Mouse (Mus musculus) limb, embryonic 10.5 days (tissue): Measurements from ENCODE around the gene Pxylp1. TPM values are rescaled to one million over a fixed set of nuclear protein-coding genes. Genes with fewer than 3 reads are reported as not detected.

Experiments used
- DNase-seq: peaks from one replicate; pipeline ENCODE4 v3.0.0-alpha.2; 2017; ENCODE audit warnings: low spot score
- H3K27ac ChIP-seq: fragments of 300-500 bp; sonication (generic); 2 replicates; pipeline ENCODE4 v1.5.1; 2016; ENCODE audit warnings: mild to moderate bottlenecking
- H3K27me3 ChIP-seq: fragments of 300-500 bp; sonication (generic); 2 replicates; pipeline ENCODE4 v1.6.1; 2016; ENCODE audit warnings: low read depth, mild to moderate bottlenecking; ENCODE audit not compliant: poor library complexity, severe bottlenecking
- H3K36me3 ChIP-seq: fragments of 300-500 bp; sonication (generic); 2 replicates; pipeline ENCODE4 v1.6.1; 2016; ENCODE audit warnings: mild to moderate bottlenecking, moderate library complexity
- H3K4me1 ChIP-seq: fragments of 300-500 bp; sonication (generic); 2 replicates; pipeline ENCODE4 v1.6.1; 2016
- H3K4me3 ChIP-seq: fragments of 300-500 bp; sonication (generic); 2 replicates; pipeline ENCODE4 v1.5.1; 2016; ENCODE audit warnings: mild to moderate bottlenecking, moderate library complexity
- H3K9me3 ChIP-seq: fragments of 300-500 bp; sonication (generic); replicated peaks from 2 replicates; pipeline ENCODE4 v1.6.1; 2016; ENCODE audit warnings: mild to moderate bottlenecking
- WGBS: fragments of 180-500 bp; shearing (Covaris S2); methylation state at CpG from one replicate; pipeline ENCODE4 v1.1.7; 2016; 5-methylcytosine and 5-hydroxymethylcytosine counted together
- polyA plus RNA-seq: library from polyadenylated mRNA; unstranded; fragments of >200 nt; fragmentation: Nextera tagmentation; extraction: Ambion mirVana; gene quantifications from 2 replicates; pipeline ENCODE4 v1.2.1, GENCODE M21; 2016

The Pxylp1 gene
- polyA plus RNA-seq, 1 experiment from 2014 or later: 15.3 TPM

DNA sequence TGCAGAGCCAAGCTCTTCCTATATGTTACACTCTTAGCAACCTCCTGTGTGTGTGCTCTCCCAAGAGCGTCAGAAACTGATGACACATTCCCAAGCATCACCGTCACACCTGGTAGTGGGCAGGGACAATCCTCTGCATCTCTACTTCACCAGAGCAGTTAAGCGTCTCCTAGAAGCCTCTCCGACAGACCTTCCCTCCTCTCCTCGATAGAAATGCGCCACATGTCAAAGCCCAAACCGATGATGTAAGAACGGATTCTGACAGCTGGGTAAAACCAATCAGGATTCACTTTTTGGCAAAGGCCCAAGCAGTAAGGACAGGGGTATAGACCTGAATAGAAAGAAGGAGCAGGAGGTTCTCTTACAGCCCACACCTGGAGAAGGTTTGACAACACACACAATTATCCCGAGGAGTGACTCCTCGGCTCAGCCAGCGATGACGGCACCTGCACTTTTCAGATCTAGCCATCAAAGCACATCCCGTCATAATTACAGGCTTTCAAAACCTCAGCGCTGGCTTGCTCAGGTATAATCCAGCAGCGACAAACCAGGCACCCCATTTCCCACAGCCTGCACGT lies 26.9 kb downstream of the Pxylp1 start:
- Histone ChIP-seq H3K4me1 (peaks cover 28% of the 10 kb centered on the region), H3K4me3 (no peak overlapping the region), H3K9me3 (no peaks in the 10 kb centered on the region), H3K36me3 (no peaks in the 10 kb centered on the region), H3K27me3 (no peaks in the 10 kb centered on the region), H3K27ac (no peak overlapping the region)
- DNase-seq: no peak
- WGBS: 87% methylated on average over 16 of the region's 16 CpGs

DNA sequence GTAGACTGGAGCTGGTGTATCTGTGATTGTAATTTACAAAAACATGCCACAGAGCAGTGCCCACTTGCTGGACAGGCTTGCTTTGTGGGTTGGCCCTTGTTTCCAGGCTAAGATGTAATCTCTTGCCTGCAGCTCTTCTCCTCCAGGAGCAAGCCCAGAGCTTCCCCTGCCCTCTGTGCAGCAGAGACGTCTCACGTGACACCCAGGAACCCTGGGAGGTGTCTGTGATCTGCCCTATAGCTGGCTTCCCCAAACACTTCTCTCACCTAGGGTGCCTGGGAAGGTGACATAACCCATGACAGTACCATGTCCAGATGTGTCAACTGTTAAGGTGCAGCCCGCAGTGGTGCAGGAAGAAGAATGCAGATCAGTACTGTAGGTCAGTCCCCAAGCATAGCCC lies 28.9 kb downstream of the Pxylp1 start:
- H3K4me1 ChIP-seq: peaks cover 36% of the 10 kb centered on the region
- WGBS: 61% methylated on average over 3 of the region's 3 CpGs

DNA sequence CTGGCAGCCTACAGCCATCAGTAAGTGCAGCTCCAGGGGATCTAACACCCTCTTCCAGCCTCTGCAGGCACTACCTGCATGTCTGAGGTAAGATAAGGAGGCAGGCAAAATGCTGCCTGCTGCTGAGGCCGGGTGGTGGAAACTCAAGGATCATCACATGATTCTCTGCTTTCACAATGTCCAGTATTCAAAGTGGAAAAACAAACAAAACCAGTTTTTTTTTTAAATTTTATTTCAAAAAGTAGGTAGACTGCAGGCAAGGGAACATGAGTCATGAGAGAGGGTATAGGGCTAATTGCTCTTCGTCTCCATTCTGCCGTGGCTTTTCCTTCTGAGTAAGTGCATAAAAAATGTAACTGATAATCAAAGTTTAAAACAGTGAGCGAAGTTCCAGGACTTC lies 29.6 kb downstream of the Pxylp1 start:
- no peak for DNase-seq
- WGBS: 78% methylated on average over 4 of the region's 4 CpGs
- no peaks in the 10 kb centered on the region for H3K36me3 ChIP-seq
- no peak overlapping the region for H3K27ac ChIP-seq
- no peaks in the 10 kb centered on the region for H3K27me3 ChIP-seq
- no peaks in the 10 kb centered on the region for H3K9me3 ChIP-seq
- H3K4me1 ChIP-seq: peaks cover 35% of the 10 kb centered on the region
- H3K4me3 ChIP-seq: no peak overlapping the region

More for the DNA sequence above, 28.9 kb downstream of the Pxylp1 start:
- Histone ChIP-seq H3K36me3 (no peaks in the 10 kb centered on the region), H3K4me3 (no peak overlapping the region), H3K27ac (no peak overlapping the region), H3K9me3 (no peaks in the 10 kb centered on the region), H3K27me3 (no peaks in the 10 kb centered on the region)
- no peak for DNase-seq

DNA sequence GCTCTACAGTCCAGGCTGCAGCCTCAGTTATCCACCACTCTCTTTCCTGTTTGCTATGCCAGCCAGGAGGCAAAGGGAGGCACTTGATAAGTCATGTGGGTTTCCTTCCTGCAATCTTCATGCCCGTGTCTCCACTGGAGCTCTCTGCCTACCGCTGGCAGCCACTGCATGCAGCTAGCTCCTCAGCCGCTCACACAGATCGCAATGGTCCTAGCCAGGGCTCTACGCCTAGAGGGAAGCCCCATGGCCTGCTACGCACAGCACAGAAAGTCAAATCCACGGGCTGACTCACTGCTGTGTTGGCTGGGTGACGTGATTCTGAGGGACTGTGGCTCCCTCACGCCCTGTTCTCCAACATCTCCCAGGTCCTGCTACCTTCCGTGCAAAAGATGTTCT lies 31.4 kb downstream of the Pxylp1 start:
- no peak overlapping the region for H3K4me3 ChIP-seq
- DNase-seq: no peak
- H3K27me3 ChIP-seq: no peaks in the 10 kb centered on the region
- peak overlapping the region; percentile 37 for H3K27ac ChIP-seq
- WGBS: 86% methylated on average over 10 of the region's 10 CpGs
- no peaks in the 10 kb centered on the region for H3K36me3 ChIP-seq
- H3K9me3 ChIP-seq: no peaks in the 10 kb centered on the region
- H3K4me1 ChIP-seq: peaks cover 31% of the 10 kb centered on the region

DNA sequence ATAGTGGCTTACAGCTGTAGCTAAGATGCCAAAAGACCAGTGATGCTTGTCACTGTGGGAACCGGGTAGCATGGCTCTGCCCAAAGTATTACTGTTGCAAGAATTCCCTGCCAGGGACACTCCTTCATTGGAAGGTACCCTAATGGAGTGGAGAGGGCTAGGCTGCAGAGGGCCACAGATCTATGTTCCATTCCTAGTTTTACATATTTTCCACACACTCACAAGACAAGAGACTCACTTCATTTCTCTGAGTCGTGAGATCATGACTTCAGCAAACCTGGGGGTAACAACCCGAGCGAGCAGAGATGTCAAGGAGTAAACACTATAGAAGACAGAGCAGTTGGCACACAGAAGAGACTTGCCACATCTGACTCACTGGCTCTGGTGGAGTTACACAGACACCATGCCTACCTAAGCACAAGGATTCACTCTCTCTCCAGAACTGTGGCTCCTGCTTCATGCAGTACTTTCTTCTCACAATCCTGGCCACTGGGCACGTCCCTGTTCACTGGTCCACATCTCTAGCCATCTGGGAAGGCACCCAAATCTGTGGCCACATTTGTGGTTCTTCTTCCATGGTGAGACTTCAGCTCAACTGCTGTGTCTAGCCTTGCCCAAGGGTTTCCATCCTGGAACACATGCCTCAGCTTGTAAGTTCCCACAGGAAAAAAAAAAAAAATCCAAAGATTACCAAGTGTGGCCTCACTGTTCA lies 31.9 kb downstream of the Pxylp1 start:
- H3K4me3 ChIP-seq: no peak overlapping the region
- WGBS: 92% methylated on average over 5 of the region's 5 CpGs

DNA sequence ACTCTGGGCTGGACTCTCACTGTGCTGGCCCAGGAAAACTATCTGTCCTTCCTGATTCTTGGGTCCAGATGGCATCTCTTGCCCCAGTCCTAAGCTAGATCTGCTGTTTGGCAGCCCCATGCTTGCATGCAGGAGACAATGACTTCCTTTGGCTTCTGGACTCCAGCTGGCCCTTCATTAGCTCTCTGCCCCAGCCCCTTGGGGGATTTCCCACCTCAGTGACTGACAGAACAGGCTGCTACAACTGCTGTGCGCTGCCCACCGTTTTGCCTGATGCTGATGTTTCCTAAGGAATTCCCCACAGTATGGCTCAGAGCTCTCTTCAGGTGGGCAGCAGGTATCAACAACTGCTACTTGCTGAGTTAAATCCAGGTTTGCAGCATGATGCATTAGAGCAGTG lies 33.4 kb downstream of the Pxylp1 start:
- 65% methylated on average over 2 of the region's 2 CpGs for WGBS
- H3K27ac ChIP-seq: 0 out of 2 replicates have a peak overlapping the region, but pooled peaks have one; percentile 40

More for the DNA sequence above, 31.9 kb downstream of the Pxylp1 start:
- Histone ChIP-seq H3K27me3 (no peaks in the 10 kb centered on the region), H3K9me3 (no peaks in the 10 kb centered on the region), H3K36me3 (no peaks in the 10 kb centered on the region), H3K27ac (peak overlapping the region; percentile 37; the same call in 1 of the 2 replicates), H3K4me1 (peaks cover 31% of the 10 kb centered on the region)
- no peak for DNase-seq

DNA sequence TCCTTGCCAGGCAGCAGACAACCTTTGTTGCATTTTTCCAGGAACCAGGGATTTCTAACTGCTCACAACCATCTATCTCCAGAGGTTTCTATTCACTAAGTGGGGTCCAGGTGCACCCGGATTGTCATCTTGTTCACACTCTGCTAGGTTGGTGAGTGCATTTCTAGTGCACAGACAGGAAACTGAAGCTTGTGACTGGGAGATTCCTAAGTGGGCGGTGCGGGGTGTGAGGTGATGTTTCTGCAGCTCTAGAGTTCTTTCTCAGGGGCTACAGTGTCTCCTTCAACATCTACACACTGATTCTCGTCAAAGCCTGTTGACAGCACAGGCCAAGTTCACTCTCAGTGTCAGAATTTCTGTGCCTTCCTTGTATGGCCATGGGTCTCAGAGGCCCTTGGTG lies 34.6 kb downstream of the Pxylp1 start:
- peaks cover 27% of the 10 kb centered on the region for H3K4me1 ChIP-seq
- WGBS: 84% methylated on average over 4 of the region's 4 CpGs
- no peaks in the 10 kb centered on the region for H3K9me3 ChIP-seq
- H3K27me3 ChIP-seq: no peaks in the 10 kb centered on the region
- no peak for DNase-seq
- H3K4me3 ChIP-seq: no peak overlapping the region
- H3K36me3 ChIP-seq: no peaks in the 10 kb centered on the region
- no peak overlapping the region for H3K27ac ChIP-seq

More for the DNA sequence above, 33.4 kb downstream of the Pxylp1 start:
- H3K9me3 ChIP-seq: no peaks in the 10 kb centered on the region
- peaks cover 31% of the 10 kb centered on the region for H3K4me1 ChIP-seq
- no peak overlapping the region for H3K4me3 ChIP-seq
- no peaks in the 10 kb centered on the region for H3K27me3 ChIP-seq
- no peaks in the 10 kb centered on the region for H3K36me3 ChIP-seq
- DNase-seq: no peak

DNA sequence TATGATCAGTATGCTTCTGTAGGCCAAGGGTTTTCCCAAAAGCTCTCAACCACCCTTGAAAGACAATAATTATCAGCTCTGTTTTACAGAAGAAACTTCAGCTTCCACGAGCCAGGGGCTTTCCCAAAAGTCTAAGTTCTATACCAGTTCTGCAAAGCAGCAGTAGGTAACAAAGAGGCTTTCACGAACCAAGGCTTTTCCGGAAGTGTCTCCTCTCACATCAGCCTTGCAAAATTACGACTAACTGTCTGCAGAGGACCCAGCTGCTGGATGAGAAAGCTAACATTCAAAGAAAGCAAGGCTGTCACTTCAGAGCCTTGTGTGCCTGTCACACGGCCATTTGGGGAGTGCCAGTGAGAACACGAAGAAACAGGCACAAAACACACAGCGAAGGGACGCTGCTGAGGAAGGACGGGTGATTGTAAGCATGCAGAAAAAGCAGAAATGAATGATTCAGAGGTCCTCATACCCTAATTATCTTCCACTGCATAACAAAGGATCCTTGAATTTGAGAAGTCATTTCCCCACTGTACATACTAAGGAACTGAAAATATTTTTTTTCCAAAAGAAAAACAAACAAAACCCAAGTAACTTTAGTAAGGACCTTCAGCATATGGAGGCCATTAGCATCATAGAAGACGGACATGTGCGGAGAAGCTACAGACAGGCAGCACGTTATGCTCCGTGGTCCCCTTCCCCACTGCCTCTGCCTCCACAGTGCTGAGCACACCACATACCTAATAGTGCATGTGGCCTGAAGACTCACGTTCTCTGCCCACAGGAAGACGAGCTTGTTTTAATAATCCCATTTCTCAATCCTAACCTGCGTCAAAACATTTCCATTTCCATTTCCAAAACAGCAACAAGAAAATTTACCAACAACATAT lies 38.9 kb downstream of the Pxylp1 start:
- Histone ChIP-seq H3K27me3 (no peaks in the 10 kb centered on the region), H3K4me1 (no peaks in the 10 kb centered on the region; the same call in 1 of the 2 replicates), H3K9me3 (no peaks in the 10 kb centered on the region), H3K36me3 (no peaks in the 10 kb centered on the region), H3K4me3 (no peak overlapping the region), H3K27ac (no peak overlapping the region)
- no peak for DNase-seq
- 83% methylated on average over 16 of the region's 16 CpGs for WGBS

DNA sequence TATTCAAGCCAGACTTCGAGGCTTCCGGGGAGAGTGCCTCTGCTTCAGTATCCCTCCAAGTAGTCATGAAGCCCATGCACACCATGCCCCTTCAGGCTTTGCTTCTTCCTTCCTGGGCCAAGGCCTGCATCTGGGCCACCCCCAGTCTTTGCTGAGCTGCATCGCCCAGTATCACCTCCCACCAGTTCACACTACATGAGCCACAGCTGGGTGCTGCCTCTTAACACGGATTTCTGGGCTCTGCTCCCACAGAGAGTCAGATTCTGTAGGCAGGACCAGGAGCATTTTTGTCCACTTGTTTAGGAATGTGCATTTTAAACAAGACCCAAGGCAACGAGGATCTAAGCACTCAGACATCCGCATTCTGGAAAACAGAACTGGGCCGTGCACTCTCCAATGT lies 40.8 kb downstream of the Pxylp1 start:
- H3K4me1 ChIP-seq: no peaks in the 10 kb centered on the region
- H3K4me3 ChIP-seq: no peak overlapping the region
- H3K36me3 ChIP-seq: no peaks in the 10 kb centered on the region
- WGBS: 81% methylated on average over 7 of the region's 7 CpGs
- no peaks in the 10 kb centered on the region for H3K9me3 ChIP-seq
- no peaks in the 10 kb centered on the region for H3K27me3 ChIP-seq
- H3K27ac ChIP-seq: peak overlapping the region; percentile 30; the same call in 1 of the 2 replicates
- DNase-seq: no peak

DNA sequence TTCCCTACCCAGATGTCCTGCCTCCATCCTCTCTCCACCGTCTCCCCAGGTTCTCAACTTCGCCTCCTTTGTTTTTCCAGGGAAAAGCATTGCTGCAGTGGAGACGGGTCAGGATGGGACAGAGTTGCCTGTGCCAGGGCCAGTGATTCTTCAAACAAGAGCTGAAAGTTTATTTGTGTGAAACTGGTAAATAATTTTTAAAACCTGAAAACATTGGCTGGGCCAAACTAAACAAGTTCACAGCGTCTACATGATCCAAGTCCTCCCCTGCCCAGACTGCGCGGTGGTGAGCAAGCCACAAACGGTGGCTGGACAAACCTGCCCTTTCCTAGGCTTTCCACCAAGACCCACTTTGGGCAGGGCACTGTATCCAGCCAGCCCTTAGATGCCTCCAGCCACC lies 41.4 kb downstream of the Pxylp1 start:
- Histone ChIP-seq H3K4me1 (no peaks in the 10 kb centered on the region), H3K27ac (no peak overlapping the region), H3K4me3 (no peak overlapping the region), H3K9me3 (no peaks in the 10 kb centered on the region), H3K27me3 (no peaks in the 10 kb centered on the region), H3K36me3 (no peaks in the 10 kb centered on the region)
- DNase-seq: no peak
- 88% methylated on average over 7 of the region's 7 CpGs for WGBS

DNA sequence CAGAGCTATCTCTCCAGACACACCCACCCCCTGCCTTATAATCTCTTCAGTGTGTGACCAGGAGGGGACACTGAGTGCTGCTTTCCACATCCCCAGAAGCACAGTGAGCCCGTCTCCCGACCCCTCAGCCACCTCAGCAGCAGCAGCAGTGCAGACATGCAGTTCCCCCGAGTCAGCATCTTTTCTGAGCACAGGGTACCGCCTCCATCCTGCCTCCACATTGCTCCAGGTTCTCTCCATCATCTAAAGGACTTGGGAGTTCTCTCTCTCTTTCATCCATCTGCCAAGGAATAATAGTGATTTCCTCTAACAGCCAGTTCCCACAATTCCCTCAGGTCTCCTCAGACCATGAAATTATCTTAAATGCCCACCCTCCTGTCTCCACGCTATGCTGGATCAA lies 43.5 kb downstream of the Pxylp1 start:
- Histone ChIP-seq H3K9me3 (no peaks in the 10 kb centered on the region), H3K4me3 (no peak overlapping the region), H3K27me3 (no peaks in the 10 kb centered on the region), H3K36me3 (no peaks in the 10 kb centered on the region), H3K4me1 (peaks cover 4% of the 10 kb centered on the region; the same call in 1 of the 2 replicates), H3K27ac (no peak overlapping the region)
- DNase-seq: no peak
- WGBS: 76% methylated on average over 5 of the region's 5 CpGs

DNA sequence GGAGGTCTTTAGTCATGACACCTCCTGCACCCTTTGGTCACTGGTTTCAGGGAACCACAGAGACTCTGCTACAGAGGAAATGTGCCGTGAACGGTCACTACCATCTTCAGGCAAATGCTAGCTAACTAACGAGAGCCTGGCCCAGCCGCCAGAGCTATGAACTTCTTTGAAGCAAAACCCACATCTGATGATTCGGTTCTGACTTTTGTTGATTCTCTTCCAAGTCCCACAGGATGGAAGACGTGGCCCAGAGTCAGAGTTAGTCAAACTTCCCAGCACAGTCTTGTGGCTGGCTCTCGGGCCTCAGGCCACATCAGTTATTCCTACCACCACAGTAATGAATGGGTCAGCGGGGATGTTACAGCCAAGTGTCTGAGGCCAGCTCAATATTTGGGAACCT lies 46.1 kb downstream of the Pxylp1 start:
- Histone ChIP-seq H3K9me3 (no peaks in the 10 kb centered on the region), H3K4me3 (no peak overlapping the region), H3K27me3 (no peaks in the 10 kb centered on the region), H3K36me3 (no peaks in the 10 kb centered on the region), H3K4me1 (peaks cover 10% of the 10 kb centered on the region; the same call in 1 of the 2 replicates), H3K27ac (no peak overlapping the region)
- 92% methylated on average over 8 of the region's 8 CpGs for WGBS
- DNase-seq: no peak

DNA sequence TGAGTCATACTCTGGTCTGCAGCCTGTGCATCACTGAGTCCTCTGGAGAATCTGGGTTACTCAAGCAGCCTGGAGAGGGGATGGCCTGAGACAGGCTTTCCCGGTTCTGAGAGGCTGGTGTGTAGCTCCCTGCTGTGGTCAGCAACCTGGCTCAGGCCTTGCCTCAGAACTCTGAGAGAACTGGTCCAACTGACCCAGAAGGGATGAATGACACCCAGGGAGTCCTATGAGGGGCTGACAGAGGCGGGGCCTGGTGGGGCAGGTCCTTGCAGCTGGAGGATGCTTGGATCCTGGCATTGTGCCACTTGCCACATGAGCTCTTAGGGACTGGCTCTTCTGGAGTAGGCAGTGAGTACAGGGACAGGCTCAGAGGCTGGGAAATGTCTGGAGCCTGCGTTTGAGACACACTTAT lies 47.7 kb downstream of the Pxylp1 start:
- WGBS: 71% methylated on average over 3 of the region's 3 CpGs
- H3K4me3 ChIP-seq: no peak overlapping the region
- H3K36me3 ChIP-seq: no peaks in the 10 kb centered on the region
- H3K9me3 ChIP-seq: no peaks in the 10 kb centered on the region
- no peaks in the 10 kb centered on the region for H3K27me3 ChIP-seq
- no peak overlapping the region for H3K27ac ChIP-seq
- DNase-seq: no peak
- peaks cover 10% of the 10 kb centered on the region; the same call in 1 of the 2 replicates for H3K4me1 ChIP-seq
